Mouse (Mus musculus): ENCODE measurements around the gene Senp3. TPM values are rescaled to one million over a fixed set of nuclear protein-coding genes. Genes with fewer than 3 reads are reported as not detected.

The Senp3 gene
- total and polyA plus RNA-seq, 3 experiments: 116 to 303 (median 256) TPM

GRCm38 (mm10) chr11:69711082-69711481, 29.2 kb upstream of the Senp3 start:
- H3K27me3 ChIP-seq (replicated peaks): no peaks in the 10 kb centered on the region
- no peak overlapping the region for H3K4me2 ChIP-seq (ENCODE audit: insufficient read depth, low read depth, poor library complexity, severe bottlenecking)
- H3K36me3 ChIP-seq (replicated peaks in 1 of 2; ENCODE audit: control insufficient read depth in 1 of 2, insufficient read depth in 1 of 2, low read length in 1 of 2): no peaks in the 10 kb centered on the region
- DNase-seq (ENCODE audit: extremely low read depth): no peak
- H3K4me1 ChIP-seq (ENCODE audit: control insufficient read depth in 1 of 2, insufficient read depth in 2 of 2): peaks cover 0 to 12% of the 10 kb centered on the region in 2 experiments; a peak in 1 of 4 replicates
- TF ChIP-seq TCF12 (IDR thresholded peaks at IDR 0.05; ENCODE audit: low read depth, low read length): no peak
- TF ChIP-seq ETS1 (conservative IDR thresholded peaks at IDR 0.05; ENCODE audit: low read depth, low read length): no peak
- TF ChIP-seq POLR2AphosphoS2 (IDR thresholded peaks at IDR 0.05; ENCODE audit: low read depth, low read length): no peak
- TF ChIP-seq CHD1 (IDR thresholded peaks at IDR 0.05; ENCODE audit: low read depth, low read length): no peak
- no peak for TF ChIP-seq MEF2A (IDR thresholded peaks at IDR 0.05; ENCODE audit: borderline replicate concordance, low read depth, low read length)
- no peak for TF ChIP-seq MYC (IDR thresholded peaks at IDR 0.05; ENCODE audit: low read depth, low read length)
- TF ChIP-seq CHD2 (IDR thresholded peaks at IDR 0.05; ENCODE audit: low read length): no peak
- TF ChIP-seq ZMIZ1 (IDR thresholded peaks at IDR 0.05; ENCODE audit: low read depth, low read length): no peak
- TF ChIP-seq ZKSCAN1 (IDR thresholded peaks at IDR 0.05; ENCODE audit: borderline replicate concordance, low read depth, low read length): no peak
- no peak for TF ChIP-seq JUND (conservative IDR thresholded peaks at IDR 0.05; ENCODE audit: low read depth, low read length)
- TF ChIP-seq ELF1 (IDR thresholded peaks at IDR 0.05; ENCODE audit: low read depth, low read length): no peak
- no peak for TF ChIP-seq SMC3 (IDR thresholded peaks at IDR 0.05; ENCODE audit: low read depth, low read length)
- no peak for TF ChIP-seq MAFK (IDR thresholded peaks at IDR 0.05; ENCODE audit: insufficient replicate concordance, low read length)
- no peak for TF ChIP-seq MAX (IDR thresholded peaks at IDR 0.05; ENCODE audit: low read length)
- TF ChIP-seq KAT2A (IDR thresholded peaks at IDR 0.05; ENCODE audit: insufficient replicate concordance, low read length): no peak
- TF ChIP-seq RAD21 (IDR thresholded peaks at IDR 0.05; ENCODE audit: low read depth, low read length): no peak
- peaks cover 3% of the 10 kb centered on the region for H3K9me3 ChIP-seq (replicated peaks; ENCODE audit: low read length)
- no peak overlapping the region for H3K4me3 ChIP-seq (replicated peaks in 1 of 3; ENCODE audit: low read depth in 2 of 3, low read length in 2 of 3, poor library complexity in 1 of 3)
- H3K9ac ChIP-seq (ENCODE audit: insufficient read depth, low read depth): no peak overlapping the region
- no peak overlapping the region for H3K27ac ChIP-seq (ENCODE audit: insufficient read depth, low read depth)
- in situ Hi-C loops (cut with MboI; ENCODE audit: low pct_ligation_motif_present, low pct_unique_long_range_greater_than_20kb, low sequenced_read_pairs): no loop called here
- dilution Hi-C loops (cut with MboI; ENCODE audit: extremely low pct_ligation_motif_present, extremely low pct_unique_long_range_greater_than_20kb, low sequenced_read_pairs): no loop called here
- H3K79me2 ChIP-seq (replicated peaks; ENCODE audit: control insufficient read depth, extremely low read depth, insufficient read depth, poor library complexity, severe bottlenecking): no peaks in the 10 kb centered on the region

GRCm38 (mm10) chr11:69710470-69710869, 28.6 kb upstream of the Senp3 start:
- no peak overlapping the region for H3K4me2 ChIP-seq (ENCODE audit: insufficient read depth, low read depth, poor library complexity, severe bottlenecking)
- dilution Hi-C loops (cut with MboI; ENCODE audit: extremely low pct_ligation_motif_present, extremely low pct_unique_long_range_greater_than_20kb, low sequenced_read_pairs) (no loop called here), in situ Hi-C loops (cut with MboI; ENCODE audit: low pct_ligation_motif_present, low pct_unique_long_range_greater_than_20kb, low sequenced_read_pairs) (no loop called here)
- no peaks in the 10 kb centered on the region for H3K27me3 ChIP-seq (replicated peaks)
- DNase-seq (ENCODE audit: extremely low read depth): no peak
- peaks cover 0 to 12% of the 10 kb centered on the region in 2 experiments; a peak in 1 of 4 replicates for H3K4me1 ChIP-seq (ENCODE audit: control insufficient read depth in 1 of 2, insufficient read depth in 2 of 2)
- TF ChIP-seq JUND (conservative IDR thresholded peaks at IDR 0.05; ENCODE audit: low read depth, low read length) (no peak), PAX5 (IDR thresholded peaks at IDR 0.05; ENCODE audit: low read length) (no peak), MAX (IDR thresholded peaks at IDR 0.05; ENCODE audit: low read length) (no peak), USF1 (IDR thresholded peaks at IDR 0.05; ENCODE audit: low read depth, low read length) (no peak), USF2 (conservative IDR thresholded peaks at IDR 0.05; ENCODE audit: low read depth, low read length) (no peak), POLR2A (IDR thresholded peaks at IDR 0.05; ENCODE audit: low read depth, low read length) (no peak), ZNF384 (IDR thresholded peaks at IDR 0.05; ENCODE audit: low read depth, low read length) (no peak), NRF1 (IDR thresholded peaks at IDR 0.05; ENCODE audit: low read depth, low read length) (no peak), CHD2 (IDR thresholded peaks at IDR 0.05; ENCODE audit: low read length) (no peak), MYC (IDR thresholded peaks at IDR 0.05; ENCODE audit: low read depth, low read length) (no peak), SMC3 (IDR thresholded peaks at IDR 0.05; ENCODE audit: low read depth, low read length) (no peak), MEF2A (IDR thresholded peaks at IDR 0.05; ENCODE audit: borderline replicate concordance, low read depth, low read length) (no peak), IRF4 (IDR thresholded peaks at IDR 0.05; ENCODE audit: low read depth, low read length) (no peak), KAT2A (IDR thresholded peaks at IDR 0.05; ENCODE audit: insufficient replicate concordance, low read length) (no peak), MAFK (IDR thresholded peaks at IDR 0.05; ENCODE audit: insufficient replicate concordance, low read length) (no peak), NELFE (IDR thresholded peaks at IDR 0.05; ENCODE audit: low read depth, low read length) (no peak), SIN3A (IDR thresholded peaks at IDR 0.05; ENCODE audit: low read length) (no peak), TCF12 (IDR thresholded peaks at IDR 0.05; ENCODE audit: low read depth, low read length) (no peak), MAZ (IDR thresholded peaks at IDR 0.05; ENCODE audit: low read depth, low read length) (no peak)
- H3K27ac ChIP-seq (ENCODE audit: insufficient read depth, low read depth): no peak overlapping the region
- no peaks in the 10 kb centered on the region for H3K36me3 ChIP-seq (replicated peaks in 1 of 2; ENCODE audit: control insufficient read depth in 1 of 2, insufficient read depth in 1 of 2, low read length in 1 of 2)
- peaks cover 3% of the 10 kb centered on the region for H3K9me3 ChIP-seq (replicated peaks; ENCODE audit: low read length)
- no peak overlapping the region for H3K4me3 ChIP-seq (replicated peaks in 1 of 3; ENCODE audit: low read depth in 2 of 3, low read length in 2 of 3, poor library complexity in 1 of 3)
- no peak overlapping the region for H3K9ac ChIP-seq (ENCODE audit: insufficient read depth, low read depth)
- no peaks in the 10 kb centered on the region for H3K79me2 ChIP-seq (replicated peaks; ENCODE audit: control insufficient read depth, extremely low read depth, insufficient read depth, poor library complexity, severe bottlenecking)

All from CH12.LX (cell line).